Mouse (Mus musculus) C2C12 (cell line): Measurements from ENCODE around the gene Znhit3.

Experiments used
- CEBPB ChIP-seq: IDR thresholded peaks from one replicate; pipeline ENCODE4 v1.6.1; 2011; ENCODE audit warnings: low read depth, mild to moderate bottlenecking, control low read depth, moderate library complexity
- CTCF ChIP-seq: IDR thresholded peaks from one replicate; pipeline ENCODE4 v1.5.1; 2011; ENCODE audit not compliant: control insufficient read depth, insufficient read depth, insufficient read length
- MAX ChIP-seq: IDR thresholded peaks from one replicate; pipeline ENCODE4 v1.6.1; 2011; ENCODE audit warnings: mild to moderate bottlenecking, control low read depth
- MYOD1 ChIP-seq: IDR thresholded peaks from one replicate; pipeline ENCODE4 v1.6.1; 2011; ENCODE audit warnings: low read depth; ENCODE audit not compliant: control insufficient read depth, insufficient read length
- MYOG ChIP-seq: IDR thresholded peaks from one replicate; pipeline ENCODE4 v1.6.1; 2011; ENCODE audit not compliant: control insufficient read depth, insufficient read length; ENCODE audit errors: extremely low read depth
- USF1 ChIP-seq: IDR thresholded peaks from one replicate; pipeline ENCODE4 v1.6.1; 2011; ENCODE audit warnings: low read depth, mild to moderate bottlenecking, control low read depth, moderate library complexity

DNA sequence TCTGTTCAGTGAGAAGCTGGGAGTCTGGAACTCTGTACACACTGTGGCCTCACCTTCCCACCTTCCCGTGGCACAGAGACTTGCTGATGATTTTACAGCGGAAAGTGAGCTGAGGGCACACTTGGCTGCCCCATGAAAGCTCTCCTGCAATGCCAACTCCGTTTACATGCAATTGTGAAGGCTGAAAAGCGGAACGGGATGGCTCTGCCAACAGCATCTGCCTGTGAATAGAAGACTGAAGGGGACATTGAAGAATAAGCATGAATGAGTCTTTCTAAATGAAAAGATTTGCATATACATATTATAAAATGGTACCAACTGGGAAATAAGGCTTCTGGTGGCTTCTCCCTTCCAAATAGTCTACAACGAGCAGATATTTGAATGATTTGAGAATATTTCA is 31.0 kb upstream of the Znhit3 start:
- TF ChIP-seq CTCF (no peak), MYOD1 (no peak), MAX (no peak), USF1 (no peak), CEBPB (no peak), MYOG (no peak)
